In genomic region chr7:46399676-46400075, GRCm38 (mm10) we compare ENCODE assay signal across 17 mouse cellular contexts. TPM values are rescaled to one million over a fixed set of nuclear protein-coding genes. Genes with fewer than 3 reads are reported as not detected.
DNase-seq lines count a peak whose midpoint lies in the region; ATAC-seq and TF ChIP-seq lines count a peak whose summit lies in the region.
"Had no signal": no experiment of that assay in that cellular context is flagged by ENCODE, and none has a peak within 500 bp of the region (broad histone marks: within the 10 kb centered on the region; RNA-seq: fewer than 3 reads in every experiment).

No protein-coding gene starts in this region.

- H3K4me2 ChIP-seq in hindbrain, embryonic 15.5 days: peak overlapping the region; percentile 84
- H3K4me2 ChIP-seq: heart, embryonic 15.5 days; liver, embryonic 15.5 days had no signal

- WGBS in hindbrain, embryonic 15.5 days: 95% methylated on average over 1 of the region's 1 CpGs
- WGBS in olfactory bulb, adult 2 months: 41% methylated on average over 1 of the region's 1 CpGs

- DNase-seq in left cerebral cortex, adult 2 months (ENCODE audit: extremely low spot score in 1 of 2, low spot score in 2 of 2): peak in 1 of 2 experiments; percentile 9
- no peak for DNase-seq in left cerebral cortex, postnatal 14 days (ENCODE audit: low spot score in 2 of 2)
- peak; percentile 38 to 40 for DNase-seq in cerebellum, postnatal 36 days
- DNase-seq in kidney, adult 18-20 months: no peak
- DNase-seq in urinary bladder, postnatal 10 days (ENCODE audit: low spot score): no peak
- DNase-seq: kidney, postnatal 14 days; lung, postnatal 14 days; right cerebral cortex, postnatal 14 days; thymus, adult 18-20 months had no signal

- no peak for TF ChIP-seq POLR2A in olfactory bulb, adult 2 months (IDR thresholded peaks at IDR 0.05; ENCODE audit: insufficient read depth, low read depth, low read length)

- H3K27me3 ChIP-seq in hindbrain, embryonic 15.5 days: peaks cover 7% of the 10 kb centered on the region; the same call in 1 of the 2 replicates

- intact Hi-C loops in left cerebral cortex, adult 2 months (cut with DNase I): loop anchor here (5.0 kb wide), 2 partner anchors 118 to 188 kb away; no protein-coding TSS in a partner anchor
- intact Hi-C loops in left cerebral cortex, postnatal 14 days (cut with DNase I): no loop called here

- peak overlapping the region; percentile 78 for H3K27ac ChIP-seq in left cerebral cortex, adult 2 months
- H3K27ac ChIP-seq in hindbrain, embryonic 15.5 days (replicated peaks): no peak overlapping the region
- peak overlapping the region; percentile 29 for H3K27ac ChIP-seq in olfactory bulb, adult 2 months (ENCODE audit: insufficient read depth, low read depth, low read length)
- H3K27ac ChIP-seq: heart, embryonic 15.5 days; liver, embryonic 15.5 days had no signal

- peaks cover 69% of the 10 kb centered on the region for H3K4me1 ChIP-seq in hindbrain, embryonic 15.5 days (replicated peaks)
- H3K4me1 ChIP-seq in olfactory bulb, adult 2 months (ENCODE audit: control insufficient read depth, insufficient read depth, low read length): peaks cover 38% of the 10 kb centered on the region

- 0 out of 2 replicates have a peak overlapping the region, but pooled peaks have one; percentile 99 for H3K9ac ChIP-seq in hindbrain, embryonic 15.5 days
- H3K9ac ChIP-seq: heart, embryonic 15.5 days; liver, embryonic 15.5 days had no signal

- TF ChIP-seq CTCF in left cerebral cortex, adult 2 months (IDR thresholded peaks at IDR 0.05): no peak
- TF ChIP-seq CTCF in olfactory bulb, adult 2 months (IDR thresholded peaks at IDR 0.05; ENCODE audit: insufficient read depth, low read depth, low read length): no peak

- ATAC-seq in hindbrain, embryonic 15.5 days (ENCODE audit: low FRiP score, low read depth): no peak
- ATAC-seq: activated CD4-positive, CD25-positive, alpha-beta regulatory T cell, adult 4 months had no signal

- no peaks in the 10 kb centered on the region for H3K9me3 ChIP-seq in hindbrain, embryonic 15.5 days
- H3K9me3 ChIP-seq: heart, embryonic 15.5 days; liver, embryonic 15.5 days had no signal

- no peaks in the 10 kb centered on the region for H3K36me3 ChIP-seq in hindbrain, embryonic 15.5 days
- H3K36me3 ChIP-seq: heart, embryonic 15.5 days; liver, embryonic 15.5 days had no signal

- H3K4me3 ChIP-seq in left cerebral cortex, adult 2 months: peak overlapping the region; percentile 81
- peak overlapping the region; percentile 95 for H3K4me3 ChIP-seq in hindbrain, embryonic 15.5 days
- peak overlapping the region; percentile 64 for H3K4me3 ChIP-seq in olfactory bulb, adult 2 months (ENCODE audit: insufficient read depth, low read depth, low read length)
- H3K4me3 ChIP-seq: heart, embryonic 15.5 days; liver, embryonic 15.5 days had no signal

RNA-seq across cellular contexts. Expression of gene Kcnc1, which starts 3.4 kb away (rescaled TPM):
- 100 to 1,000 TPM; 140 to 149 TPM for total RNA-seq in left cerebral cortex, adult 2 months (2021)
- 10 to 100 TPM; 85.9 to 88.0 TPM for total RNA-seq in left cerebral cortex, postnatal 14 days (2021)
- 19.2 and 23.9 TPM in 2 replicates for polyA plus RNA-seq in hindbrain, embryonic 15.5 days (2015; fragmentation: Nextera tagmentation; extraction: Ambion mirVana)
- polyA plus RNA-seq in olfactory bulb, adult 2 months (2012; ENCODE audit: insufficient read depth, insufficient read length, low replicate concordance, missing spikeins): 47.6 and 146 TPM in 2 replicates
- total RNA-seq: granulocyte monocyte progenitor cell, adult 5-6 weeks had no signal
- polyA plus RNA-seq: activated CD4-positive, CD25-positive, alpha-beta regulatory T cell, adult 4 months; heart, embryonic 15.5 days; liver, embryonic 15.5 days had no signal

RNA-seq across cellular contexts. Expression of gene Myod1, which starts 23.4 kb away (rescaled TPM):
- under 1 TPM in 1 of 2 experiments, not detected in 1; 0.30 TPM for total RNA-seq in left cerebral cortex, adult 2 months (2021)
- not detected for total RNA-seq in left cerebral cortex, postnatal 14 days (2021)
- polyA plus RNA-seq in hindbrain, embryonic 15.5 days (2015; fragmentation: Nextera tagmentation; extraction: Ambion mirVana): 0.08 and 0.25 TPM in 2 replicates
- not detected in 2 replicates for polyA plus RNA-seq in olfactory bulb, adult 2 months (2012; ENCODE audit: insufficient read depth, insufficient read length, low replicate concordance, missing spikeins)
- total RNA-seq: granulocyte monocyte progenitor cell, adult 5-6 weeks; layer of hippocampus, postnatal 36 days had no signal
- polyA plus RNA-seq: activated CD4-positive, CD25-positive, alpha-beta regulatory T cell, adult 4 months; intestine, embryonic 14.5 days had no signal

Comparison
In these comparisons a context has a peak if more than half of its experiments do, and no peak if none do; other contexts are left out.
1. DNase-seq: peak in cerebellum, postnatal 36 days (2 of 2); none in left cerebral cortex, postnatal 14 days (0 of 2), kidney, adult 18-20 months (single experiment) and urinary bladder, postnatal 10 days (single experiment).
2. Peak in every context shown above with its lines, with median percentiles within 50 percentile points of each other: H3K4me3 ChIP-seq.